Mouse (Mus musculus): ENCODE results near the gene Ttf2. TPM values are rescaled to one million over a fixed set of nuclear protein-coding genes. Genes with fewer than 3 reads are reported as not detected.
A peak's percentile ranks its signal among the peaks of the same experiment; 100 is the strongest.

The Ttf2 gene
- polyA plus RNA-seq, 1 experiment from 2014 or later: 2.7 TPM

DNA sequence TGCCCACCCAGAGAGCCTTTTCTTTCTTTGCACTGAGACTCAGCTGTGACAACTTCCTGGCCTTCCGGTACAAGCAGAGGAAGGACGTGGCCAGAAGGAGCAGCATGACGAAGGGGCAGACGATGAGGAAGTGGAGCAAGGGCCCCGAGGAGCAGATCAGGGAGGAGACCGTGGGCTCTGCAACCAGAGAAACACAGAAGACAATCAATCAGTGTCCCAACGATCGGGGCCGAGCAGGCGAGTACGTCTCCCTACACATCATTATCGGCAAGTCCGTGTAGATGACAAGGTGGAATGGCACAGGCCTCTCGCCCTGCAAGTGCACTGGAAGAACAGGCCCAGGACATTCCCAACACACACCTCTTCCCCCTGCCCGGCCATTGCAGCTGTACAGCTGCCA lies 24.3 kb upstream of the Ttf2 start:
- no peak overlapping the region for H3K9ac ChIP-seq (ENCODE audit: low read depth, low read length)
- H3K9me3 ChIP-seq (replicated peaks; ENCODE audit: control insufficient read depth, low read length, poor library complexity, severe bottlenecking): no peaks in the 10 kb centered on the region
- H3K27me3 ChIP-seq (ENCODE audit: control insufficient read depth, insufficient read depth, low read depth, low read length): no peaks in the 10 kb centered on the region
- no peak for ATAC-seq
- H3K4me2 ChIP-seq (ENCODE audit: low read length): no peak overlapping the region
- H3K4me1 ChIP-seq (ENCODE audit: control insufficient read depth, insufficient read depth, low read length): peaks cover 13% of the 10 kb centered on the region
- WGBS: 72% methylated on average over 15 of the region's 15 CpGs
- no peak overlapping the region for H3K4me3 ChIP-seq (ENCODE audit: low read depth, low read length)
- no peaks in the 10 kb centered on the region for H3K36me3 ChIP-seq (ENCODE audit: control insufficient read depth, insufficient read depth, low read length)
- peak overlapping the region; percentile 58 for H3K27ac ChIP-seq (ENCODE audit: low read length)

DNA sequence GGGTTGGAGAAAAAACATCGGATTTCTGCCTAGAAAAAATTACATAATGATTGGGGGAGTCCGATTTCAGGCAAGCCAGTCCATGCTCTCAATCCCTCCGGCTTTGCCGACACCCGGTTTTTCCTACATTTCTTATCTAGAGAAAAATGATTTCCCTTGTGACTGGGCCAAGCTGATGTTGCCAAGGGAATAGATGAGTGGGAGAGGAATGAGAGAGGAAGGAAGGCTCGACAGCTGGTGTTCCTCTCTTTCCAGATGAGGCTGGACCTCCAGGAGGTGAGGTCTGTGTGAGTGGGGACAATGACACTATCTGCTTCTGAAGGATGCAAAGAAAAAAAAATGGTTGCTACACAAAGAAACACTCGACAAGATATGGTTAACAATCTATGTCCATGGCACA lies 23.7 kb upstream of the Ttf2 start:
- H3K9me3 ChIP-seq (replicated peaks; ENCODE audit: control insufficient read depth, low read length, poor library complexity, severe bottlenecking): no peaks in the 10 kb centered on the region
- WGBS: 78% methylated on average over 7 of the region's 7 CpGs
- H3K27ac ChIP-seq (ENCODE audit: low read length): no peak overlapping the region
- ATAC-seq: no peak
- no peaks in the 10 kb centered on the region for H3K36me3 ChIP-seq (ENCODE audit: control insufficient read depth, insufficient read depth, low read length)
- no peak overlapping the region for H3K9ac ChIP-seq (ENCODE audit: low read depth, low read length)
- H3K27me3 ChIP-seq (ENCODE audit: control insufficient read depth, insufficient read depth, low read depth, low read length): no peaks in the 10 kb centered on the region
- no peak overlapping the region for H3K4me2 ChIP-seq (ENCODE audit: low read length)
- H3K4me3 ChIP-seq (ENCODE audit: low read depth, low read length): no peak overlapping the region
- peaks cover 13% of the 10 kb centered on the region for H3K4me1 ChIP-seq (ENCODE audit: control insufficient read depth, insufficient read depth, low read length)

DNA sequence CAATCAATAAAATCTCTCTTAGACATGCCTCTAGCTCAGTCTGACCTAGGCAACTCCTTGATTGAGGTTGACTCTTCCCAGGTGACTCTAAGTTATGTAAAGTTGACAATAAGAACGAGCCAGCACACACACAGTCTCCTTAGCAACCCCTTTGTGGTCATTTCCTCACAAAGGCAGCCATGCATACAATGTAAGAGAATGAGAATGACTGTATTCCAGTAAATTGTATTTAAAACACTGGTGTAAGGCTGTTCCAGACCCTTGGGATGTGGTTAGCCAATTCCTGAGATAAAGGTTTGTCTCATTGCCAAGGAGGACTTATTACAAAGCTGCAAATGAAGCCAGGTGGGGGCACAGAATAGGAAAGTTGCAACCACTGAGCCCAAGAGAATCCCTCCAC lies 20.8 kb upstream of the Ttf2 start:
- Histone ChIP-seq H3K27ac (ENCODE audit: low read length) (no peak overlapping the region), H3K4me2 (ENCODE audit: low read length) (no peak overlapping the region), H3K4me1 (ENCODE audit: control insufficient read depth, insufficient read depth, low read length) (peaks cover 13% of the 10 kb centered on the region), H3K9ac (ENCODE audit: low read depth, low read length) (no peak overlapping the region), H3K27me3 (ENCODE audit: control insufficient read depth, insufficient read depth, low read depth, low read length) (no peaks in the 10 kb centered on the region), H3K9me3 (replicated peaks; ENCODE audit: control insufficient read depth, low read length, poor library complexity, severe bottlenecking) (no peaks in the 10 kb centered on the region), H3K4me3 (ENCODE audit: low read depth, low read length) (no peak overlapping the region), H3K36me3 (ENCODE audit: control insufficient read depth, insufficient read depth, low read length) (no peaks in the 10 kb centered on the region)
- 38% methylated on average over 1 of the region's 1 CpGs for WGBS
- ATAC-seq: no peak

DNA sequence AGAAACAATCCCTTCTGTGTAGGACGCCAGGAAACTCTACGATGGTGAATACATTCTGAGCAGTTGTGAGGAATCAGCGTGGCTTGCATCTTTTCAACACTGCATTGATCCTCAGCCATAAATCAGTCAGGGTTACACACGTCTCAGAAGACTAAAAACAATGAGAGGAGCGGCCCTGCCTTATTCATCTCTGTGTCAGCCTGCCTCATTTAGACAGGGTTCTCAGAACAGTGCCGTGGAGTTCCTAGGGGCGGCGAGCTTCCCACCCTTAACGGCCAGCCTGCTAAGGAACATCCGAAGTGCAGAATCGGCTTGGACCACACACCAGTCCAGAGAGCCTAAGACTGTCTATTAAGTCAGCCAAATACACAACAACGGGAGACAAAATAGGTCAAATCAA lies 20.0 kb upstream of the Ttf2 start:
- Histone ChIP-seq H3K9me3 (replicated peaks; ENCODE audit: control insufficient read depth, low read length, poor library complexity, severe bottlenecking) (no peaks in the 10 kb centered on the region), H3K27me3 (ENCODE audit: control insufficient read depth, insufficient read depth, low read depth, low read length) (no peaks in the 10 kb centered on the region), H3K4me1 (ENCODE audit: control insufficient read depth, insufficient read depth, low read length) (peaks cover 11% of the 10 kb centered on the region), H3K27ac (ENCODE audit: low read length) (no peak overlapping the region), H3K36me3 (ENCODE audit: control insufficient read depth, insufficient read depth, low read length) (no peaks in the 10 kb centered on the region), H3K4me2 (ENCODE audit: low read length) (no peak overlapping the region), H3K9ac (ENCODE audit: low read depth, low read length) (no peak overlapping the region), H3K4me3 (ENCODE audit: low read depth, low read length) (no peak overlapping the region)
- no peak for ATAC-seq
- WGBS: 37% methylated on average over 12 of the region's 12 CpGs

DNA sequence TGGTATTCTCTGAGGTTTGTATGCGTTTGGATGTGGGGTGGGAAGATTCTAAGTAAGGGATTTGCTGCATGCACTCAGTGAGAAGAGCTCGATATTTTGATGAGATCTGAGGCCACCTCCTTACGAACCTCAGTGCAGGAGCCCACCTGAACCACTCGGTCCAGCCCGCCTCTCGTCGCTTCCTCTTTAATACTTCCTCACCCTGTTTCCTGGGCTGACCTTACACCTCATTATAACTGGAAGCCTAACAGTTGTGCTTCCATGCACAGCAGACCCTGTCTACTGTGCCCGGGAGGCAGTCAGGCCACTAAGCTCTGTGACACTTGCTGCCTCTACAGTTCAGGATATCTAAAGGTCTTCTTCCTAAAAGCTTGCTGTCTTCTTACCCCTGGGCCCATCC lies 9.8 kb upstream of the Ttf2 start:
- no peak overlapping the region for H3K9ac ChIP-seq (ENCODE audit: low read depth, low read length)
- ATAC-seq: no peak
- WGBS: 78% methylated on average over 8 of the region's 8 CpGs

DNA sequence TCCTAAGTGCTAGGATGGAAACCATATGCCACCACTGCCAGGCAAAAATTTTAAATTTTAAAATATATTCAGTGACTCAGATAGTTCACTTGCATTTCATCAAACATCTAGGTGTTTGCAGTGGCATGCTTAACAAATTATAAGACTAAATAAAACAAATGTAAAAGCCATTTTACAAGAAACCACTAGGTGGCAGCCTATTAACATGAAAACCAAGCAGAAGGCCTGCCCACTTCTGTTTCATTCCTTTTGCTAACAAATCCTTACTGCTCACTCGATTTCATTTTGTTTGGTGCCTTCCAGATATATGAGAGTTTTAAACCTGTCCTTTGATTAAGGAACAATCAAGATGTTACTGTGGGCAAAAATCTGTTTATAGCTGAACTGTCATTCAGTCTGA lies 4.4 kb upstream of the Ttf2 start:
- Histone ChIP-seq H3K9me3 (replicated peaks; ENCODE audit: control insufficient read depth, low read length, poor library complexity, severe bottlenecking) (no peaks in the 10 kb centered on the region), H3K4me3 (ENCODE audit: low read depth, low read length) (no peak overlapping the region), H3K36me3 (ENCODE audit: control insufficient read depth, insufficient read depth, low read length) (no peaks in the 10 kb centered on the region), H3K9ac (ENCODE audit: low read depth, low read length) (no peak overlapping the region), H3K4me1 (ENCODE audit: control insufficient read depth, insufficient read depth, low read length) (peaks cover 13% of the 10 kb centered on the region), H3K27me3 (ENCODE audit: control insufficient read depth, insufficient read depth, low read depth, low read length) (no peaks in the 10 kb centered on the region), H3K27ac (ENCODE audit: low read length) (no peak overlapping the region), H3K4me2 (ENCODE audit: low read length) (no peak overlapping the region)
- no peak for ATAC-seq
- 0% methylated on average over 1 of the region's 1 CpGs for WGBS

More for the DNA sequence above, 9.8 kb upstream of the Ttf2 start:
- H3K27ac ChIP-seq (ENCODE audit: low read length): no peak overlapping the region
- no peaks in the 10 kb centered on the region for H3K27me3 ChIP-seq (ENCODE audit: control insufficient read depth, insufficient read depth, low read depth, low read length)
- no peak overlapping the region for H3K4me3 ChIP-seq (ENCODE audit: low read depth, low read length)
- peaks cover 9% of the 10 kb centered on the region for H3K4me1 ChIP-seq (ENCODE audit: control insufficient read depth, insufficient read depth, low read length)
- H3K36me3 ChIP-seq (ENCODE audit: control insufficient read depth, insufficient read depth, low read length): no peaks in the 10 kb centered on the region
- no peaks in the 10 kb centered on the region for H3K9me3 ChIP-seq (replicated peaks; ENCODE audit: control insufficient read depth, low read length, poor library complexity, severe bottlenecking)
- H3K4me2 ChIP-seq (ENCODE audit: low read length): no peak overlapping the region

DNA sequence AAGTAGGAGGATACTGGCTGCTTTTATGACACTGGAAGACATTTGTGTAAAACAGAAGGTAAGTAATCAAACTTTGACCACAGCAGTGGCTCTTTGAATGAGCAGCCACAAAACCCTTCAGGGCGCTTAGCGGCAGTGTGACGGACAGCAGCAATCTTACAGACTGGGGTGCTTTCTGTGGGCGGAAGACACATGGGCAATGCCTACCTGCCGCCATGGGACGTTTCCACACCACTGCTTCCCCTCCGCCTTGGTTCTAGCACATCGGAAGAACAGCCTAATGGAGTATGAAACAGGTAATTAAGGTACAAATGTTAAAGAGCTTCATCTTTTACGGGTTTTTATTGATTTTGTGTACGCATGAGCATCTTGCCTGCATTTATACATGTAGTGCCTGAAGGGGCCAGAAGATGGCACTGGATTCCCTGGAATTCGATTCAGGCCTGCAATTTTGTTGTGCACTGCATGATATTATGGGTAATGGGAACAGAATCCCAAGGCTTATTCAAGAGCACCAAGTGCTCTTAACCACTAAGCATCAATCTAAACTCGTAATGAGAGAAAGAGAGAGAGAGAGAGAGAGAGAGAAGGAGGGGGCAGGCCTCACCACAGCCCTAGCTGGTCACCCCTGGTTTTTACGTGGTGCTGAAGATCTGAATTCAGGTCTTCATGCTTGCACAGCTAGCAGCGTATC lies 5.5 kb downstream of the Ttf2 start:
- H3K27me3 ChIP-seq (ENCODE audit: control insufficient read depth, insufficient read depth, low read depth, low read length): no peaks in the 10 kb centered on the region
- no peaks in the 10 kb centered on the region for H3K9me3 ChIP-seq (replicated peaks; ENCODE audit: control insufficient read depth, low read length, poor library complexity, severe bottlenecking)
- H3K4me1 ChIP-seq (ENCODE audit: control insufficient read depth, insufficient read depth, low read length): no peaks in the 10 kb centered on the region
- 84% methylated on average over 14 of the region's 14 CpGs for WGBS
- H3K9ac ChIP-seq (ENCODE audit: low read depth, low read length): no peak overlapping the region
- peak; percentile 59 for ATAC-seq
- H3K4me2 ChIP-seq (ENCODE audit: low read length): no peak overlapping the region
- no peaks in the 10 kb centered on the region for H3K36me3 ChIP-seq (ENCODE audit: control insufficient read depth, insufficient read depth, low read length)
- H3K4me3 ChIP-seq (ENCODE audit: low read depth, low read length): no peak overlapping the region
- no peak overlapping the region for H3K27ac ChIP-seq (ENCODE audit: low read length)

DNA sequence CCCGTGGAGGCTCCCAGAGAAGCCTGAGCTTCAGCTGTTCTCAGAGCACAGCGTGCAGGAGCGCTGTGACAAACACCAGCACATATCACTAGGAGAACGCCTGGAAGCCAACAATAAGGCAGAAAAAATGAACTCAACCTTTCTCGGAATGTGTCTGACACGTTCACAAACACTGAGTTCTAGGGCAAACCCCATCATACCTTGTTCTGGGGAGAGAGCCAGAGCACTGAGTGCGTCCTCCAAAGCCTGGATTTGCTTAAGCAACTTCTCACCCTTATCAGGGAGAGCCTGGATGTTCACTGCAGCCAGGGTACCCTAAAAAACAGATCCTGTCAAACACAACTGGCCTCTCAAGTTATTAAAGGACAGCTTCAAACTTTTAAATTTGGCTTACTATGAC lies 8.0 kb downstream of the Ttf2 start:
- Histone ChIP-seq H3K9ac (ENCODE audit: low read depth, low read length) (no peak overlapping the region), H3K4me1 (ENCODE audit: control insufficient read depth, insufficient read depth, low read length) (no peaks in the 10 kb centered on the region), H3K4me3 (ENCODE audit: low read depth, low read length) (no peak overlapping the region), H3K36me3 (ENCODE audit: control insufficient read depth, insufficient read depth, low read length) (no peaks in the 10 kb centered on the region), H3K4me2 (ENCODE audit: low read length) (no peak overlapping the region), H3K27ac (ENCODE audit: low read length) (no peak overlapping the region), H3K27me3 (ENCODE audit: control insufficient read depth, insufficient read depth, low read depth, low read length) (no peaks in the 10 kb centered on the region), H3K9me3 (replicated peaks; ENCODE audit: control insufficient read depth, low read length, poor library complexity, severe bottlenecking) (no peaks in the 10 kb centered on the region)
- no peak for ATAC-seq
- WGBS: 87% methylated on average over 7 of the region's 7 CpGs

DNA sequence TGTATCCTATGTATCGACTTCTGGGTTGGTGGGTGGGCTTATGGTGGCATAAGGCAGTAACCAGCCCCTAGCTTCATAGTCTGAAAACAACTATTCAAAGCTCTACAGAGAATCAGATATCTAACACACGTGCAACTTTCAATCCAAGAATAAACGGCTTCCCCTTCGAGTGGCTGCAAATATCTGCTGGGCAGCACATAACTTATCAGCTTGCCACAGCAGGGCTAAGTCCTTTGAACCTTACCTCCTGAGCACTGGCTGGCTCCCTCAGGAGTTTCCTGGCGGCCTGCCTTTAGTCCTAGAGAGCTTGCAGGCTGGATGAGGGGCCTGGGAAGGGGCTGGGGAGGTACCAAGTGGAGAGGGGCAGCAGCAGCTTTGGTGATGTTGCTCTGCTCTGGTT lies 8.5 kb downstream of the Ttf2 start:
- Histone ChIP-seq H3K27ac (ENCODE audit: low read length) (no peak overlapping the region), H3K9me3 (replicated peaks; ENCODE audit: control insufficient read depth, low read length, poor library complexity, severe bottlenecking) (no peaks in the 10 kb centered on the region), H3K27me3 (ENCODE audit: control insufficient read depth, insufficient read depth, low read depth, low read length) (no peaks in the 10 kb centered on the region), H3K4me2 (ENCODE audit: low read length) (no peak overlapping the region), H3K9ac (ENCODE audit: low read depth, low read length) (no peak overlapping the region), H3K4me1 (ENCODE audit: control insufficient read depth, insufficient read depth, low read length) (no peaks in the 10 kb centered on the region), H3K36me3 (ENCODE audit: control insufficient read depth, insufficient read depth, low read length) (no peaks in the 10 kb centered on the region), H3K4me3 (ENCODE audit: low read depth, low read length) (no peak overlapping the region)
- ATAC-seq: no peak
- WGBS: 77% methylated on average over 5 of the region's 5 CpGs
